Mouse (Mus musculus): ENCODE measurements at regions not wholly inside any gene's neighbourhood (a gene's known extent, or its start where the extent isn't known, plus 50 kb on each side); places are given as distances from the start of the nearest gene placed in this dataset.

DNA sequence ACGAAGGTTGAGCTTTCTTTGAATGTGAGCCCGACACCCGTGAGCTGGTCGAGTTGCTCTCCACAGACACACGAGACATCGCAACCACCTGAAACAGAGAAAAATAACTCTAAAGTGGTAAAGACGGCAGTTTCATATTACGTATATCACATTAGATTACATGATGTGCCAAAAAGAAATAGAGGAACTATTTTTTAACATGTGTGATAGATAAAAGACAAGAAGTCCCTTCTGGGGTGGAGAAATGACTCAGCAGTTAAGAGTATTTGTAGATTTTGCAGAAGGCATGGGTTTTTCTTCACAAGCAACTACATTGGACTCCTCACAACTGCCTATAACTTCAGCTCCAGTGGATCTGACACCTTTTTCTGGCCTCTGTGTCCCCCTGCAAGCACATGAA lies 222.2 kb upstream of the Sox2 start:
- Histone ChIP-seq H3K27ac (replicated peaks) (no peak overlapping the region), H3K4me3 (replicated peaks) (no peak overlapping the region), H3K27me3 (no peaks in the 10 kb centered on the region), H3K9ac (no peak overlapping the region), H3K9me3 (replicated peaks) (no peaks in the 10 kb centered on the region), H3K4me1 (replicated peaks) (no peaks in the 10 kb centered on the region), H3K36me3 (replicated peaks) (no peaks in the 10 kb centered on the region), H3K4me2 (no peak overlapping the region)
- 53% methylated on average over 8 of the region's 8 CpGs for WGBS (ENCODE audit: insufficient replicate concordance)
- no peak for ATAC-seq (ENCODE audit: insufficient read depth)

DNA sequence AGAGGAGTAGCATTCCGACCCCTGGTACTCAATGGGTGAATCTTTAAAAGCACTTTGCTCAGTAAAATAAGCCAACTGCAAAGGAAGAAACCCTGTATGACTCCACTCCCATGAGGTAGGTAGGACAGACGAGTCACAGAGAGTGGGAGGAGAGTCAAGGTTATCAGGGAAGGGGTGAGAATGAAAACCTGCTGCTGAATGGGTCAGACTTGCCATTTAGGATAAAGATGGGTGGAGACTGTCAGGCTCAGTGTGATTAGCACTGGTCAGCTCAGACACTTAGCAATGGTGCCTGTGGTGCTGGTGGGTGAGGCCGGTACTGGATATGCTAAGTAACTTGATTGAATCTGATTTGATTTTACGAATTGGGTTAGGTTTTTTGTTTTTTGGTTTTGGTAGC lies 222.7 kb upstream of the Sox2 start:
- Histone ChIP-seq H3K27ac (replicated peaks) (no peak overlapping the region), H3K4me3 (replicated peaks) (no peak overlapping the region)
- 54% methylated on average over 4 of the region's 4 CpGs for WGBS (ENCODE audit: insufficient replicate concordance)

DNA sequence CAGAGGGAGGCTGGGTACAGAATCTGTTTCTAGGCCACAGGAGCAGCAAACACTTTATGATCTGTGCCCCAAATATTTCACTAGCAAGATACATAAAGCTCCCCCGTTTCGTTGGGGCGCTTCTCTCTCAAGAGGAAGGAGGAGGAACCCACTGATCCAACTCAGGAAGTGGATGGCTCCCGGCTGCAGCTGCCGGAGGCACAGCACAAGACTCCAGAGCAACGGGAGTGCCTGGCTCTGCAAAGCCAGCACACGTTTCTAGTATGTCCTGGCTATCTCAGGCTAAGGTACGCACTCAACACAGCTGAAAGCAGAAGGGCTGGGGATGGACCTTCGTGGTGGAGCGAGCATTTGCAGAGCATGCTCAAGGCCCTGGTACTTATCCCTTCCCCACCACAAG lies 223.2 kb upstream of the Sox2 start:
- Histone ChIP-seq H3K9me3 (replicated peaks) (no peaks in the 10 kb centered on the region), H3K9ac (no peak overlapping the region), H3K4me1 (replicated peaks) (no peaks in the 10 kb centered on the region), H3K4me2 (no peak overlapping the region), H3K27ac (replicated peaks) (no peak overlapping the region), H3K36me3 (replicated peaks) (no peaks in the 10 kb centered on the region), H3K4me3 (replicated peaks) (no peak overlapping the region), H3K27me3 (no peaks in the 10 kb centered on the region)
- ATAC-seq (ENCODE audit: insufficient read depth): no peak
- WGBS (ENCODE audit: insufficient replicate concordance): 47% methylated on average over 10 of the region's 10 CpGs

More for the DNA sequence above, 222.7 kb upstream of the Sox2 start:
- Histone ChIP-seq H3K36me3 (replicated peaks) (no peaks in the 10 kb centered on the region), H3K9me3 (replicated peaks) (no peaks in the 10 kb centered on the region), H3K9ac (no peak overlapping the region), H3K27me3 (no peaks in the 10 kb centered on the region), H3K4me1 (replicated peaks) (no peaks in the 10 kb centered on the region), H3K4me2 (no peak overlapping the region)
- ATAC-seq (ENCODE audit: insufficient read depth): no peak

DNA sequence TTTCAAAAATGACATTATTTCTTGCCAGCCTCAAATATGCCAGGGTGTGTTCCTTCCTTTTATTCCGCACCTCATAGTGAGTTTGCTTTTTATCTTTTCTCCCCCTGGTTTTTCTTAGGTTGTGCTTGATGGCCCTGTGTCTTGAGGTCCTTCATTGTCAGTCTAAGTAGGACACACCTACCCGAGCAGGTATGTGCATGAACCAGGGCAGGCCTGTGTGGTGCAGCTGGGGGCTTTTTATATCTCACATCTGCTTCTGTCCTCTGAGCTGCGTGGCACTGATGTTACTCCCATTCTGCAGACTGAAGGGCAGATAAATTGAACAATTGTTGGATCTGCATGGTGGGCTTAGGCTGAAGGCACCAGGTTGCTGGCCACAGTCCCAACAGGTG lies 238.3 kb upstream of the Sox2 start:
- Histone ChIP-seq H3K4me3 (replicated peaks) (no peak overlapping the region), H3K27ac (replicated peaks) (no peak overlapping the region), H3K27me3 (no peaks in the 10 kb centered on the region), H3K9ac (no peak overlapping the region), H3K9me3 (replicated peaks) (no peaks in the 10 kb centered on the region), H3K36me3 (replicated peaks) (no peaks in the 10 kb centered on the region), H3K4me2 (no peak overlapping the region), H3K4me1 (replicated peaks) (no peaks in the 10 kb centered on the region)
- no peak for ATAC-seq (ENCODE audit: insufficient read depth)
- WGBS (ENCODE audit: insufficient replicate concordance): 58% methylated on average over 3 of the region's 3 CpGs

DNA sequence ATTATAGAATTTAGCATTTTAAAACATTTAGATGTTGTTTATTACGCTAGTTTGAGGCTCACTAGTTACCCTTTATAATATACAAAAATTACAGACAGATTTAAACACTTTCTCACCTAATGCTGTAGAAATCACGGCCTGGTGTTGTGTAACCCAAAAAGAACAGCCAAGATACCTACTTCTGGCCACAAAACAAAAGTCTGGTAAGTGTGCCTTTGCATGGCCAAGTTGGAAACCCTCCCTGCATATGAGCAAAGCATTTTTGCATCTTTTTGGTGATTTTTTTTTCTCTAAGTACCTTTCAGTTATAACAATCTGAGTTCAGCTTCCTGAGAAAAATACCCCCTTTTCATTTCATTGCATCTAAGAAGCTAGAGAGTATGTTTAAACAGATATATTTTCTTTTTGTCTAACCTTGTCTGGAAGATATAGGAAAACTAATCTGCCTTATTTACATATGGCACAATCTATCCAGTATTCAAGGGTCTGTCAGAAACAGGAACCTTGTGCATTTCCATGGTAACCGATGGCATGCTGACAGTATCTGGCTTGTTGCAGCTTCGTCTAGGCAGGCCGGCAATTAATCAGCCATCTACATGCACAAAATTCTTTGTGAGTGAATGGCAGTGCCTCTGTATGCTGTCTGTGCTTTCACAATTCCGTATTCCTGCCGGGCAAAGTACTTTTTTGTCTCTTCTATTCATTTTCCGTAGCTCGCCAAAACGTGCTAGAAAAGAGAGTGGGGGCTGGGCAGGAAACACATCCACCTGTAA lies 238.9 kb upstream of the Sox2 start:
- no peaks in the 10 kb centered on the region for H3K4me1 ChIP-seq (replicated peaks)
- no peak for ATAC-seq (ENCODE audit: insufficient read depth)
- WGBS (ENCODE audit: insufficient replicate concordance): 49% methylated on average over 10 of the region's 10 CpGs
- no peak overlapping the region for H3K27ac ChIP-seq (replicated peaks)
- no peaks in the 10 kb centered on the region for H3K27me3 ChIP-seq
- H3K9me3 ChIP-seq (replicated peaks): no peaks in the 10 kb centered on the region
- H3K9ac ChIP-seq: no peak overlapping the region
- no peaks in the 10 kb centered on the region for H3K36me3 ChIP-seq (replicated peaks)
- no peak overlapping the region for H3K4me3 ChIP-seq (replicated peaks)
- H3K4me2 ChIP-seq: no peak overlapping the region

DNA sequence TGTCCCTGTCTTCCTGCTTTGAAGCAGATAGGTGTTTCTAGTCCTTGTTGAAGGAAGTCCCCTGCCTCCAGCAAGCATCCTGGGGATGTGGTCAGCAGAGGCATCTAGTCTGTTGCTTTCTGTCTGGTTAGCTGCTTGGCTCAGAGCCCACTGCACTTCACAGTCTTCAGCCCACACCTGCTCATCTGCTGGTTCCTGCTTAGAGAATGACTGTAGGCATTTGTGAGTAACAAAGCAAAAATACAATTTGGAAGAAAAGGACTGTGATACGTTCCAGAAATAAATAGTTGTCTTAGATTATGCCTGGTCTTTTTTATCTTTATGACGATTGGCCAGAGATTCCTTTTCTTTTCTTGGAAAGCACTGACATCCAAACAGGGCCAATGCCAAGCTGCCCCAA lies 246.6 kb upstream of the Sox2 start:
- Histone ChIP-seq H3K27ac (replicated peaks) (no peak overlapping the region), H3K27me3 (no peaks in the 10 kb centered on the region), H3K4me1 (replicated peaks) (no peaks in the 10 kb centered on the region), H3K4me2 (no peak overlapping the region), H3K9me3 (replicated peaks) (no peaks in the 10 kb centered on the region), H3K36me3 (replicated peaks) (no peaks in the 10 kb centered on the region), H3K9ac (no peak overlapping the region), H3K4me3 (replicated peaks) (no peak overlapping the region)
- no peak for ATAC-seq (ENCODE audit: insufficient read depth)
- 65% methylated on average over 2 of the region's 2 CpGs for WGBS (ENCODE audit: insufficient replicate concordance)

DNA sequence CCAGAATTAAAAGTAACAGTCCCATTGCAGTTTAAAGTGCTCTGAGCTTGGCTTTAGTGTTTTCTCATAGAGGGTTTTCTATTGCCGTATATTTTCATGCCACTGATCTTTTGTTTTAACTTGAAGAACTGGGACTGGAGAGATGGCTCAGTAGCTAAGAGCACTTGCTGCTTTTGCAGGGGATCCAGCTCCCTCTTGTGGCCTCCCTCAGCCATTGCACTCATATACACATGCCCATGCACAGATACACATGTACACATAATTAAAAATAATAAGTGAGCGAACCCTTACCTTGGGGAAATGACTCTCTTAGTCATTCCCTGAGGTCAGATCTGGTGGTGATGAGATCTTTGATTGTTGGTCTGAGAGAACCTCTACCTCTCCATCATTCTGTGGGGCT lies 258.9 kb upstream of the Sox2 start:
- H3K9me3 ChIP-seq (replicated peaks): no peaks in the 10 kb centered on the region
- H3K4me1 ChIP-seq (replicated peaks): no peaks in the 10 kb centered on the region
- ATAC-seq (ENCODE audit: insufficient read depth): no peak
- WGBS (ENCODE audit: insufficient replicate concordance): 73% methylated on average over 2 of the region's 2 CpGs
- no peak overlapping the region for H3K27ac ChIP-seq (replicated peaks)
- H3K27me3 ChIP-seq: no peaks in the 10 kb centered on the region
- no peaks in the 10 kb centered on the region for H3K36me3 ChIP-seq (replicated peaks)
- H3K9ac ChIP-seq: no peak overlapping the region
- no peak overlapping the region for H3K4me2 ChIP-seq
- no peak overlapping the region for H3K4me3 ChIP-seq (replicated peaks)

DNA sequence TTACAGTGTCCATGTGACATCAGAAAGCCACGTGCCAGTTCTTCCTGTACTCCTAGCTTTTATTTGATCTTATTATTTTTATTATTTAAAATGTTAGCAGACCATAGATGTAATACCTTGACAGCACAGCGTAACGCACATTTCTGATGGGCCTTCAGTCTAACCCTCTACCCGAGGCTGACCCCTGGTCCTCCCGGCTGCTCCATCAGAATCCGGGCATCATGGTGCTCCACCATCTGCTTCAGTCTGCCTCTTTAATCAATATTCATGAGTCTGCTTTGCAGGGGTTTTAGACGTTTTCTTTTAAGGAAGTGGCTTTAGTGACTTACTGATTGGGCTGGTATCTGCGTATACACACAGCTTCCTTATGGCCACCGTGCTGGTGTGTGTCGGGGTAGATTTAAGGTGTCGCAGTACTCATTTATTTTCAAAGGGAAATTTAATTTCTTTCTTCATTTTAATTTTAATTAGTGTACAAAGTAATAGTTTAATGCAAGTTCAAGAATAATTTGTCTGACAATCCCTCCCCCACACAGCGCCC lies 265.2 kb upstream of the Sox2 start:
- Histone ChIP-seq H3K27me3 (no peaks in the 10 kb centered on the region), H3K9me3 (replicated peaks) (no peaks in the 10 kb centered on the region), H3K36me3 (replicated peaks) (no peaks in the 10 kb centered on the region), H3K4me1 (replicated peaks) (no peaks in the 10 kb centered on the region), H3K9ac (no peak overlapping the region), H3K4me2 (no peak overlapping the region), H3K27ac (replicated peaks) (no peak overlapping the region), H3K4me3 (replicated peaks) (no peak overlapping the region)
- 43% methylated on average over 12 of the region's 12 CpGs for WGBS (ENCODE audit: insufficient replicate concordance)
- no peak for ATAC-seq (ENCODE audit: insufficient read depth)

DNA sequence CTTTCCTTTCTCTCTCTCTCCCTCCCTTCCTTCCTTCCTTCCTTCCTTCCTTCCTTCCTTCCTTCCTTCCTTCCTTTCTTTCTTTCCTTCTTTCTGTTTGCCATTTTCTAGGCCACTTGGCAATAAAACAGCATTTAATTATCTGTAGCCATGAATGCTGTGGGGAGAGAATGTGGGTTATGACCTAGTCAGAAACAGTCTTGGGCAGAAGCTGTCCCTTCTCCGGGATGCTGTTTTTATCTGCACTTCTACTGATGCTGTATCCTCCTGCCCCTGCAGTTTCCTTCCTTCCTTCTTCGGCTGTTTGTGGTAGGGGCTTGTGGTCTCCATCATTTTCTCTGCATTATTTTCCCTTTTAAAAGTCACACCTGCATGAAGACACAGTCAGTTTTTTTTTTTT lies 272.3 kb upstream of the Sox2 start:
- Histone ChIP-seq H3K27ac (replicated peaks) (no peak overlapping the region), H3K9me3 (replicated peaks) (no peaks in the 10 kb centered on the region), H3K27me3 (no peaks in the 10 kb centered on the region), H3K4me1 (replicated peaks) (no peaks in the 10 kb centered on the region), H3K9ac (no peak overlapping the region), H3K4me3 (replicated peaks) (no peak overlapping the region), H3K36me3 (replicated peaks) (no peaks in the 10 kb centered on the region), H3K4me2 (no peak overlapping the region)
- 16% methylated on average over 2 of the region's 2 CpGs for WGBS (ENCODE audit: insufficient replicate concordance)
- no peak for ATAC-seq (ENCODE audit: insufficient read depth)

DNA sequence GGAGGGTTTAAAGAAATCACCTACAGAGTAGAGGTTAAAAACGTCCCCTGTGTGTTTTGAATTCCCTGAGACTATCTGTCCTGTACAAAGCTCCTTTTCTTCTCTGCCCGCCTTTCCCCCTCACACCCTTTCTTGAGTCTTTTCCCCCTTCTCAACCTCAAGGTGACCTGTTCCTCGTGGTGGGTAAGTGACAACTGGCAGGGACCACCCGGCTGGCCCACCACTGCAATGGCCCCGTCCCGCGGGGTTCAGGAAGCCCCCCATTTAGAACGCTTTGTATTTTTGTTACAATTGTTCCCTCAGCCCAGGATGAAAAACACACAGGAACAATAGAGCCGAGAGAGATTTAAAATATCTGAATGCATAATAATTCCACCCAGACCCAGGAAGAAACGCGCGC lies 272.9 kb upstream of the Sox2 start:
- Histone ChIP-seq H3K9ac (no peak overlapping the region), H3K4me3 (replicated peaks) (no peak overlapping the region), H3K36me3 (replicated peaks) (no peaks in the 10 kb centered on the region), H3K27ac (replicated peaks) (no peak overlapping the region), H3K4me2 (no peak overlapping the region), H3K4me1 (replicated peaks) (no peaks in the 10 kb centered on the region), H3K27me3 (no peaks in the 10 kb centered on the region), H3K9me3 (replicated peaks) (no peaks in the 10 kb centered on the region)
- 71% methylated on average over 12 of the region's 12 CpGs for WGBS (ENCODE audit: insufficient replicate concordance)
- ATAC-seq (ENCODE audit: insufficient read depth): no peak

DNA sequence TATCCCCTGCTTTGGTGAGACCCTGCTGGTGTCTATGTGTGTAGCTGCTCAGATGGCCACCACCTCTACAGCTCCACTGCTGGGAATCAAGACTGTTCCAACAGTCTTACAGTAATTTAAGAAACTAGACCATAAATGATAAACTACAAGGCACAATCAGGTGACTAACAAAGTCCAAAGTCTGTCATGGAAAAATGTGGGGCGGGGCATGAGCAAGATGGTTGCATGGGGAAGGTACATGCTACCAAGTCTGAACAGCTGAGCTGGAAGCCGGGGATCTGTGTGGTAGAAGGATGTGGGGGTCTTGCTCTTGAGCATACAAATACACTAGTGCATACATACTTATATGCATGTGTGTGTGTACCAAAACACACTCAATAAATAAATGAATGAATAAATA lies 278.8 kb upstream of the Sox2 start:
- Histone ChIP-seq H3K27me3 (no peaks in the 10 kb centered on the region), H3K4me1 (replicated peaks) (no peaks in the 10 kb centered on the region), H3K4me2 (no peak overlapping the region), H3K9me3 (replicated peaks) (no peaks in the 10 kb centered on the region), H3K9ac (no peak overlapping the region), H3K36me3 (replicated peaks) (no peaks in the 10 kb centered on the region), H3K4me3 (replicated peaks) (no peak overlapping the region), H3K27ac (replicated peaks) (no peak overlapping the region)
- WGBS (ENCODE audit: insufficient replicate concordance): 46% methylated on average over 2 of the region's 2 CpGs
- no peak for ATAC-seq (ENCODE audit: insufficient read depth)

DNA sequence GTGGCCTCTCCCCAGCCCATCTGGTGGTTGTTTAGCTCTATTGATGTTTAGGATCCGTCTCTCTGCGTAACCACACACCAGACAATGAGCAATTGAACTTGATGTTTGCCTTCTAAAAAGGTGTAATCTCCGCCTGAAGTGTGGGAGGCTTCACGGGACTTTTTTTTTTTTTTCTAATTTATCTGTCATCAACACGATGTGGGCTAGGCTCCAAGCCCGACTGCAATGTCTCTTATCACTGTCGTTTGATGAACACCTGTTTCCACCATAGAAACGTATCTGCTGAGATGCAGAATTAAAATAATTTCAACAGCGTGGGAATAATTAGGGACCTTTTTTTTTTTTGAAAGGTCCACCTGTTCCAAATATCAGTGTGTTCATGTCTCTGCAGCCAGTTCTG lies 257.0 kb upstream of the Dnajc19 start:
- Histone ChIP-seq H3K4me2 (no peak overlapping the region), H3K9ac (no peak overlapping the region), H3K9me3 (replicated peaks) (no peaks in the 10 kb centered on the region), H3K27me3 (no peaks in the 10 kb centered on the region), H3K4me3 (replicated peaks) (no peak overlapping the region), H3K4me1 (replicated peaks) (no peaks in the 10 kb centered on the region), H3K36me3 (replicated peaks) (no peaks in the 10 kb centered on the region), H3K27ac (replicated peaks) (no peak overlapping the region)
- WGBS (ENCODE audit: insufficient replicate concordance): 38% methylated on average over 9 of the region's 9 CpGs
- no peak for ATAC-seq (ENCODE audit: insufficient read depth)

All from liver, embryonic 15.5 days (tissue).